Mouse (Mus musculus): ENCODE results near the gene Ampd3.
A peak's percentile ranks its signal among the peaks of the same experiment; 100 is the strongest.

Ampd3 gene

DNA sequence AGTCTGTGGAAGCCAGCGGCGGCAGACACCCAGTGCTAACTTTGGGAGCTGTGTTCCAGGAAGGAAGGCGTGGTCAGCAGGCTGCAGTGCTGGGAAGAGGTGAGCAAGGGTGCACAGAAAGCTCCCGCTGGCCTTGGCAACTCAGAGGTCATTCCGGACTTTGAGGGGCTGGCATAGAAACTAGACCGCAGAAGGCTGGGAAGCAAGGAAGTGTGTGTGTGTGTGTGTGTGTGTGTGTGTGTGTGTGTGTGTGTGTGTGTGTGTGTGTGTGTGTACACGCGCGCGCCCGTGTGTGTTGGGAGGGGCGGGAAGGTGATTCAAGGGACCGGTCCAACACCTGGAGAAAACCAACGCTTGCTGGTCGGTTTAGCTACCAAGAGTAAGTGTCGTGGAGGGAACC, at the start of gene Ampd3:
Ampd3 (plus strand) TSS at position 206 of the 400 bp plus-strand sequence.
- DNase-seq = no peak

DNA sequence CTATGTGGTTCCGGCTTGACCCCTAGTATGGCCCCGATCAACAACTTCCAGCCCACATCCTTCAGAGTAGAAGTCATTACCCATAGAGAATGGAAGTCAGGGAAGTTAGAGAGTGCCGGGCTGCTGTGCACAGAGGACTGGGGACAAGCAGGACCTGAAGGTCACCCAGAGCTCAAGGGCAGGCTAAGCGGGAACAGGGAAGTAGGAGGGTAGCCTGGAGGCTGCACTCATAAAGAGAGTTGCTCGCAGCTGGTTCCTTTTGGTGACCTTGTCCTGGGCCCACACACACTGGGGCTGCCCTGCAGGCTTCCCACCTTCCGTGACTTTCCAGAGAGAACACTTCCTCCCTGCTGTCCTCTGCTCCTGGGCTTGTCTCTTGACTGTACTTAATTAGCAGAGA, 49.5 kb upstream of the Ampd3 start:
- DNase-seq = no peak

DNA sequence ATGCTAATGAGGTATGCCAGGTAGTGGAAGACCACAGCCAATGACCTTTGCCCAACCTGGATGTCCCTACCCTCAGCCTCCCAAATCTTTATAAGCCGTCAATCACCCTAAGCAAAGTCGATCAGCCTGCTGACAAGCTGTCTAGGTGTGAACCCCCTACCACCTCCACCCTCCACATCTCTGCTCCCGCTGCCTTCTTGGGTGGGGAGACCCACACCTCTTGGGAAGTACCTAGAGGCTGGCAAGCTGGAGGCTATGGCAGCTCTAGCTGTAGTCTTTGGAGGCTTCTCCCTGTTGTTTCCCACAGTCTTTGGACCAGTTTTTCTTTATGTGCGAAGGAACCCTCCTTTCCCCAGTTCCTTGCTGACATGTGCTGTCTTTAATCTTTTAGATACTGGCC, 48.1 kb upstream of the Ampd3 start:
- no peak for DNase-seq

DNA sequence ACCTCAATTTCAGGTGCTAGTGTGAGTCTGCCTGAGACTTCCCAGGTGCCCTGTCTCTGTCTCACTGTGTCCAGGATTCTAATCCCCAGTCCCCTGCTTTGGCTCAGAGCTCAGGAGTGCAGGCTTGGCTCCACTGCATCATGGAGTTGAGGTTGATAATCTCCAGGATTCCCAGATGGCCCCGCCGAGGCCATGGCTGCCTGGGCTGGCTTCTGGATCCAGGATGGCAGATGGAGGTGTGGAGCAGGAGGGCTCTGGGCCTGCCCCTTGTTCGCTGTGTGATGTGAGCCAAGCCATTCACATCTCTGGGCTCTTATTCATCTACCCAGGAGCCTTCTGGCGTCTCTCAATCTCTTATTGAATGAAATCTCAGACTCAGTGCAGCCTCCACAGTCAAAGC, 45.8 kb upstream of the Ampd3 start:
- no peak for DNase-seq

DNA sequence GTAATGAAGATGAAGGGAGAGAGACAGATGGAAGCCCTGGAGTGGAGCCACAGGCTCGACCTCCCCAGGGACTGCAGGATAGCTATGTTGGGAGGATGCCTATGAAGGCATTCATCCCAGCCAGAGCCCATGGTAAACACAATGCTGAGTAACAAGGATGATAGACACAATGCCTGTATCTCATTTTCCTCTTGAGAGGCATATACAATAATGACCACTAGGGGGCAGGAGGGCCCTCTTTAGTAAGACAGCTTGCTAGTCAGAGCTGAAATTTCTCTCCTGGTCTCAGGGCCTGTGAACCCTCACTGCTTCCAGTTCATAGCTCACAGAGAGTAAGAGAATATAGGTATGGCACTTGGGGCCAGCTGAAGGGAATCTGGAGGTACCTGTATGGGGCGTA, 41.0 kb upstream of the Ampd3 start:
- DNase-seq = peak in 1 of 2 experiments; percentile 40

DNA sequence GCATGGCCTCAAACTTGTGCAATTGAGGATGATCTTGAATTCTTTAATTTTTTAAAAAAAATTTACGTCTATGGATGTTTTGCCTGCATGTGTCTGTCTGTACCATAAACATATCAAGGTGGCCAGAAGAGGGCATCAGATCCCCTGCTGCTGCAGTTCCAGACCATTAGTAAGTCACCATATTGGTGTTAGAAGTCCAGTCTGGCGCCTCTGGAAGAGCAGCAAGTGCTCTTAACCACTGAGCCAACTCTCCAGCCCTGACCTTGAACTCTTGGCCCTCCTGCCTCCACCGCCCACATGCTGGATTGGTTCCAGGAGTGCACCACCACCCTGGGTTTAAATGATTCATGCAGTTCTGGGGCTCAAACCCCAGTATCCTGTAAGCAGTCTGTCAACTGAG, 39.1 kb upstream of the Ampd3 start:
- peak in 1 of 2 experiments; percentile 43 for DNase-seq

DNA sequence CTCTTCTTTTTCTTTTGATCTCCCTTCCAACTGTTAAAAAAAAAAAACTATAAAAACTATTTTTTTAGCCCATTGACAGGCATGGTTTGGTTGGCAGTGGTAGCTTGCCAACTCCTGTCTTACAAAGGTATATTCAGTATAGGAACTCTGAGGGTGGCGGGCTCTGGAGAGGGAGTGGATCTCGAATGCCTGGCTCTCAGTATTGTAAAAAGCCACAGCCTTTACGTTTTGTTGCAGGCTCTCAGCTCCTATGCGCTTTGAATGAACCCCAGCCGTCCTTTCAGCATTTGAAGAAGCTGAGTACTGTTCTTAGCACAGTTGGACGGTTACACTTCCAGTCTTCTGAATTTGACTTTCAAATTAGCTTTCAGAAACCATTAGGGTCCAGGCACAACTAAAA, 38.7 kb upstream of the Ampd3 start:
- DNase-seq = no peak

DNA sequence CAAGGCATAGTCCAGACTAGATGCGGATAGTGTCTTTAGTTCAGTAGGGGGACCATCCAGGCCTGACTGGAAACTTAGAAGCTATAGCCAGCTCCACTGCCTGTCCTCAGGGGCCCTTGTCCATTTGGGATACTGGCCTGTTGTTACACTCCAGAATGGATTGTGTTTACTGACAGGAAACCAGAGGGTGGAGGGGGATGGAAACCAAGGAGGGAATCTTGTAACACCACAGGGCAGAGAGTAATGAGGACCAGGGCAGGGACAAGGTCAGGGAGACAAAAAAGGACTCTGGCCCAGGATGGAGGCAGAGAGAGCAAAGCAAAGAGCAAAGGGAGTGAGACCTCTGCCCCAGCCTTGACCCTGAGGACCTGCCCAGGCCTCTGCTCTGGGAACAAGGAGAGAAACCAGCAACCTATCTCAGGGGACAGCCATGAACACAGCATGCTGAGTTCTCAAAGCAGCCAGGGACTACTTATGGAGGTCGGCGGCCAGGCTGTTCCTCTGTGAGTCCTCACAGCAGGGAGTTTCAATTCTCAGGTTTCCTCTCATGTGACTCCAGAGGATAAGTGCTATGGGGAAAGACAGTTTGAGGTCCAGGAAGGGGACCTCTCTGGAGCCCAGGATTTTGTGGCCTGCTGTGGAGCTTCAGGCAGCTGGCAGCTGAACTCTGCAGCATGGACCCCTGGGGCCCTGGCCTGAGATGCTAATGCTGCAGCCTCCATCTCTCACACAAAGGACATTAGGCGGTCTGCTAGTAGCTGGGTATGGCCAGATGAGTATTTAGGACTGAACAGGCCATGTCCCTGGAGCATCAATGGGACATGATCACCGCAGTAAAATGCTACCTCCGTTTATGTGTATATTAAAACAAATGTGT, 36.7 kb upstream of the Ampd3 start:
- no peak for DNase-seq

DNA sequence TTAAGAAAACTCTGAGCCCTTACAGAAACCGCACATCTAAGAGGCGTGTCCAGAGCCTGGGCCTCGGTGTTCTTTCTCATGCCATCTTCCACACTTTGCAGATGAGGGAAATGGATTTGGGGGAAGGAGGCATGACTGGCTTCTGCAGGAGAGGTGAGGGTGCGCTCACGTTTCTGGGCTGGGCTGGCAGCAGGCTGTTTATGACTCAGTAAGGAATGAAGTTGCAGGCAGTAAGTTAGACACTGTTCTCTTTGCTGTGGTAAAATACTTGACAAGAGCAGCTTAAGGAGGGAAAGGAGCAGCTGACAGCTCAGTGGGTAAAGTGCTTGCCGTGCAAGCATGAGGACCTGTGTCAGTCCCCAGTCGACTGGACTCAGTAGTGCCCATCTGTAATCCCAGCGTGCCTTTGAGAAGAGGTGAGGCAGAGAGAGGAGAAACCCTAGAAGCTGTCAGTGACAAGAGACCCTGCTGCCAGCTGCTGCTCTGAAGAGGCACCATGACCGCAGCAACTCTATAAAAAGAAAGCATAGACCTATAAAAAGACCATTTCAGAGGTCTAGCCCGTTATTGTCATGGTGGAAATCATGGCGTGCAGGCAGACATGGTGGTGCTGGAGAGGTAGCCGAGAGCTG, 35.9 kb upstream of the Ampd3 start:
- no peak for DNase-seq

DNA sequence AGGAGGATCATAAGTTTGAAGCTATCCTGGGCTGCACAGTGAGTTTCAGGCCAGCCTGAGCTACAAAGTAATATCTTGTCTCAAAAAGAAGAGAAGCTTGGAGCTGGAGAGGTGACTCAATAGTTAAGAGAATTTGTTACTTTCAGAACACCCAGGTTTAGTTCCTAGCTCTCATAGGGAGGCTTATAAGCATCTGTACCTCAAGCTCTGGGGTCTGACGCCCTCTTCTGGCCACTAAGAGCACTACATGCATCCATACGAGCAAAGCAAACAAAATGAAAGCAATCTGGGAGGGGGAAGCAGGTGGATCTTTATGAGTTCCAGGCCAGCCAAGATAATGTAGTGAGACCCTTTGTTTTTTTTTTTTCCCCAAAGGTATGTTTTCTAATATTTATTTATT, 31.1 kb upstream of the Ampd3 start:
- no peak for DNase-seq

DNA sequence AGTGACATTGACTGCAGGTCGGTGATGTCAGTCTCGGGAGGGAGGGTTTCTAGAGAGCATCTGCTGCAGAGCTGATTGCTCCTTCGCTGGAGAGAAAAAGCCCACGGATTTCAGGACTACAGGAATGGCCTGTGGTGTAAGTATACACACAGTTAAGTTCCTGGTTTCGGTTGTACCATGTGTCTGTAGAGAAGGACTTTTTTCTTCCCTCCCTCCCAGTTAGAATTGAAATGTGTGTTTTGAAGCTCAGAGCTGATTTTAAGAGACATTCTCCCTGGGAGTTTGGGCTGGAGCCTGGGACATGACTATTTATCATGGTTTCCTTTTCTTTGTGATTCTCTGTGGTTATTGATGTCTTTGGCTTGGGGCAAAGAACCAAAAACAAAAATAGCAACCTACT, 28.2 kb upstream of the Ampd3 start:
- DNase-seq = no peak

DNA sequence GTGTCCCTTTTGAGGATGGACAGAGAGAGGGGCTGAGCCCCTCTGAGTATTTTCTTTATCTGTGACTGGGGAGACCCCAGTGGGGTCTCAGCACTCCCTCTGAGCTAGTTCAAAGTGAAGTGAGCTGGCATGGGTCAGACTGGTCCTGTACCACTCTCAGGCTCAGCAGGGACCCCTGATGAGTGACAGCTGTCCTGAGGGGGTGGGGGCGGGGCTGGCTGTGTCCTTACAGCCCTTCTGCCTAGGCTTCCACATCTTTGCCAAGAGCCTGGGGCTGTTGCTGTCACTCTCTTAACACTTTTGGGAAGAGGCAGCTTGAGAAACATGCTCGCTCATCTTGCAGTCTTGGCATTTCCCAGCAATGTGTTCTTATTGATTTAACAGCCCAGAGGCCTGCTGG, 27.8 kb upstream of the Ampd3 start:
- DNase-seq = no peak

DNA sequence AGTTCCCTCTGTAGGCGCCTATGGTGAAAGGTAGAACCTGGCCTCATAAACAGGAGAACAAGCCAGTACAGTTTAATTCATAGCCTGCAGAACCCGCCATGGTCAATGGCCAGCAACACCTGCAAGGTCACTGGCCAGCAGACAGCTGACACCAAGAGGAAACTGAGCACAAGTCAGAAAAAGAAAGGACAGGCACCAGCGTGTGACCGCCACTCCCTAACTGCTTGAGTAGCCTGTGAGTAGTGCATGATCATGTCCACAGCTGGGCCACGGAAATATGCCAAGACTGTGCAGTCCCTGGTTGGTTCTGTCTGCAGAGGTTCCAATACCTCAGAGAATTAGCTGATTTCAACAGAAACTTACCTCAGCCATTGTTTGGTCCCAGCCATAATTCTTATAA, 26.0 kb upstream of the Ampd3 start:
- no peak for DNase-seq

DNA sequence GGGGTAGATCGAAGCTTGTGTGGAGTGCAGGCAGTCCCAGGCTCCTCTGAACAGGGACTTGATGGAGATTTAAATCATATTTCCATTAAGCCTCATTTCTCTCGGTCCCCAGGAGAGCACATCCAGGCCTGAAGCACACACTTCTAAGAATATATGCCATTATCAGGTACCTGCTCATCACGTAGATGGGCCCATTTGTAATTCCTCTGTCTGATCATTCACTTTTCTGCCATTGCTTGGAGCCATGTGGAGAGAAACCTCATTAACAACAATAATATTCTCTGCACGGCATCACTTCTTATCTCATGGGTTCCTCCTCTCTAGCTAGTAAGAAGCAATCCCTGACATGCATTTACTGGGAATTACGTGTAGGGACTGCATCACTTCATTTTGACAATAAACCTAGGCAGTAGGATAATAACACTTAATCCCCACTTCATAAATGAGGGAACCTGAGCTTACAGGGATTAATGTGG, 21.9 kb upstream of the Ampd3 start:
- no peak for DNase-seq

DNA sequence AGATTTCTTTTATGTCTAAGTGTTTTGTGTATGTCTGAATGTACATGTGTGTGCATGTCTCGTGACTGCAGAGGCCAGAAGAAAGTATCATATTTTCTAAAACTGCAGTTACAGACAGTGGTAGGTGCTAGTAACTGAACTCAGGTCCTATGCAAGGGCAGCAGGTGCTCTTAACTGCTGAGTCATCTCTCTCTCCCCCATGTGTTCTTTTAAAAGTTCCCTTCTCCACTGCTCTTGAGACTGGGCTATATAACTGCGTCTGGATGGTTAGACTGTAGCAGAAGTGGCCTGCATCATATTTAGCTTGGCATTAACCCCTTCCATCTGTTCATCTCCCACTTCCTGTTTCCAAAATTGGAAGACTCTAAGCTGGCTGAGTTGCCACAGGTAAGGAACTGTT, 21.2 kb upstream of the Ampd3 start:
- no peak for DNase-seq

DNA sequence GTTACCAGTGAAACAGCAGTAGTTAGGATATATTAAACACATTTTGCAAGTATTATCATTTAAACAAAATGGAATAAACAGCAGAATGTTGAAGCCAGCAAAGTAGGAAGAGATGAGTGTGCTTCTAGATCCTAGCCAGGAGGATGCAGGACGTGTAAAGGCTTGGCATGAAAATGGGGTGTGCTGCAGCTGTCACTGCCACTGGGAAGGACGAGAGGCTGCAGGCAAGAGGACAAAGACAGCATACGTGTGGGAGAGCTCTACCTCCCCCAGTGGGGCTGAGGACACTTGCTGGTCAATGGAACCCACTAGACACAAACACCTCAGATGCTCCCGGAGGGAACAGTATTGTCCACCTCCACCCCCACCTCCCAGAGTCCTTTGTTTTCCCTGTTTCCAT, 17.2 kb upstream of the Ampd3 start:
- no peak for DNase-seq

DNA sequence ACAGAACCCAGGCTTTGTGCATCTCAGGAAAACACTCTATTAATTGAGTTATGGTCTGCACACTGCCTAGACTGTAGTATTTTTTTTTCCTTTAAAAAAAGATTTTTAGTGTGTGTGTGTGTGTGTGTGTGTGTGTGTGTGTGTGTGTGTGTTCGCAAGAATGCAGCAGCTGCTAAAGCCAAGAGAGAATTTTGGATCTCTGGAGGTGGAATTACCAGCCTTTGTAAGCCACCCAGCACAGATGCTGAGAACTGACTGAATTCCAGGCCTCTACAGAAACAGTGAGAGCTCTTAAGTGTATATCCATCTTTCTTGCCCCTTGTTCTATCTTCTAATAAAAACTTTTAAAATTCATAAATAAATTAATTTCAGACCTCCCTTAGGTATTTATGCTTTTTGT, 16.4 kb upstream of the Ampd3 start:
- DNase-seq = no peak

DNA sequence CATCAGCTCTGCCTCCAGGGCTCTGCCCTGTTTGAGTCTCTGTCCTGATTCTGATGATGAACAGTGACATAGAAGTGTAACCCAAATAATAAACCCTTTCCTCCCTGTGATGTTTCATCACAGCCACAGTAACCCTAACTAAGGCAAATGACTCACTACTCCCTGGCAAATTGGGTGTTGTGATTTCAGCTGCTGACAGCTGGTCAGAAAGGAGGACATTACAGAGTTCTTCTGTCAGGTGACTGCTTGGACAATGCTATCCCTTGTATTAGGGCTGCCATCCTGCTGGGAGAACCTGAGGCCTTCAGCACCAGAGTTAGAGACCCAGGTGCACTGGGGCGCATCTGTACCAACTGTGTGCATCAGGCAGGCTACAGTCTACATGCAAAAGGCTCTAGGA, 14.7 kb upstream of the Ampd3 start:
- DNase-seq = no peak

DNA sequence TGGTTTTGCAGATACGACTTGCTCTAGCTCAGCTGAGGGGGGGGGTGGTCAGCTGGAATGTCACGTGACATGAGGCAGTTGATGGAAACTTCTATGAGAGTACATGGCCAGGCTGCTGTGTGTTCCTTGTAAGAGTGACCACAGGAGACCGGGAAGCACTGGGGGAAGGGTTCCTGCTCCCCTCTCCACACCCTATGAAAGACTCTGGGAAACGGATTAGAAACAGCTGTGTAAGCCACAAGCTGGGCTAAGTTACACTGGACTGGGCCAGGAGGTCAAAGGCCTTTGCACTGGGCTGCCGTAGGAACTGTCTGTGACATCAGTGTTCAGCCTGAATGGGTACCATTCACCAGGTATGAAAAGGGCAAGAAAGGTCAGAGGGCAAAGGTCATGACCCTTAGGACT, 14.1 kb upstream of the Ampd3 start:
- DNase-seq = no peak

DNA sequence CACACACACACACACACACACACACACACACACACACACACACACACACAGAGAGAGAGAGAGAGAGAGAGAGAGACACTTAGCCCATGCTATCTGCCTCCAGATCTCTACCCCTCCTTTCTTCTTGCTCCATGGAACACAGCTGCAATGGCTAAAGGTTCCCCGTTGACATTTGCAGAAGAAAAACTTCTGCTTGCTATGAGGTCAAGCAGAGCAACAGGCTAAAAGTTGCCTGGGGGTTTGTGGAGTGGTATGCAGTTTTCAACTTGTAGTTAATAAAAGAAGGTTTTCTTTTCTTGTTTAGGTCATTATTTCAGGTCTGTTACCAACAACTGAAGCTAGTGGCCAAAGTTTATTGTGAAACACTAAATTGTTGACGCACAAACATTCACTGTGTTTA, 11.6 kb upstream of the Ampd3 start:
- no peak for DNase-seq

DNA sequence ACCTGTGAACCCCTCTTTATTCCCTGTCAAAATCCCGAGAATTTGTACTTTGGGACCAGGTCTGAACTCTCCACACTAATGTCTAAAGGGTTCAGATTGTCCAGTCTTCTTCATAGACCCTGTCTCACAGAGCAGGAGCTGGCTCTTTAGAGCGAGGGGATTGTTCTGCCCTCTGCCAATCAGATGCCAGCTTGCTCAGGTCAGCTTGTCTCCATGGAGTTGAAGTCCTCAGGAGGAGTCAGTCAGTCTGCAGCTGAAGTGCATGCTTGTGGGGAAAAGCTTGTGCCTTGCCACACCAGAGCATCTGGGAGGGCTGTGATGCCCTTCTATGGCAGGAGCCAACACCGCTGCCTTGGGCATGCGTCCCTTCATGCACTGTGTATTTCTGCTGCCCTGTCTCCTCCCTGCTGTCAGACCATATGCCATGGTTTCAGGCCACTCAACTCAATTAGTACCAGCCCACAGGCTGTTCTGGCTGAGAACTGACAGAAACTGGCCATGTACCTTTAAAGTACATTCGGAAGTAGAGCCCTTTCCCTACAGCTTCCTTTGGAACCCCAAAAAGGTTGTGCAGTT, 5.3 kb upstream of the Ampd3 start:
- DNase-seq = no peak

DNA sequence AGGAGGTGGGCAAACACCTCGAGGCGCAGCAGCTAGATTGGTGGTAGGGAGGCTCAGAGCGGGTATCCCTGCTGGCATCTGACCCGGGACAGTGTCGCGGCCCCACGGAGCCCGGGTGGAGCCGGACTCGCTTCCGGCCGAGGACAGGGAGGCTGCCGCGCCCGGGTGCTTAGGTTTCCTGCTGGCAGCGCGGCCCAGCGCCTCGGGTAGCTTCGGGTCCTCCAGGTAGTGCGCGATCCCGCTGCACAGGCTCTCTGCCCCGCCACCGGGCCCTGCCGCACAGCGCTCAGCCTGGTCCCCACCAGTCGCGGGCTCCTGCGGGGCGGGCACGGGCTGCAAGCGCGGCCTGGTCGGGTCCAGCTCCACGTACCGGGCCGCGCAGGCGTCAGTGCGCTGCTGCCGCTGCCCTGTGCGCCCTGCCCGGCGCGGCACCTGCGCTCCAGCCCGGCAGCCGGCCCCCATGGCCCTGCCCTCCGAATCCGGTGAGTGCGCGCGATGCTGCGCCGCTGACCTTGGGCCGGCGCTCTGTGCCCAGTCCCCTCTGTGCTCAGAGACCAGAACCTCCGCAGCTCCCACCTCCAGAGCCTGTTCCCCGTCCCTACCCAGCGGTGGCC, 552 bp downstream of the Ampd3 start:
- peak; percentile 47 to 61 for DNase-seq

DNA sequence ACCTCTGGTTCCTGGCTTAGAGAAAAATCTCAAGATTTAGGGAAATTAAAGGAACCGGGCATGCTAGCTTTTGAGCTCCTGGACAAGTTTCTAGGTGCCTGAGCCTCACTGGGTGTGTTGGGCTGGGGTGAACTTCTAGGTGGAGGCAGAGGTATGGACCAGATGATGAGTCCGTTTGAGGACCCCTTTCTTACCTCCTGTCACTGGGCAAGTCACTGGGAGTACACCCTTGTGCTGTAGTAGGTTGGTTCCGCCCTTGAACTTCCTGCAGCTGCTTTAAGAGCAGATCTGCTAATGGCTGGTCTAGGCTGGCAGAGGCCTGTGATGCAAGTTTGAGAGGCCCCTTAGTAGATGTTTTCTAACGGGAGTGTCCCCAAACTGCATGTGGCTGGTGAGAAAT, 1.1 kb downstream of the Ampd3 start:
- peak; percentile 41 to 52 for DNase-seq

DNA sequence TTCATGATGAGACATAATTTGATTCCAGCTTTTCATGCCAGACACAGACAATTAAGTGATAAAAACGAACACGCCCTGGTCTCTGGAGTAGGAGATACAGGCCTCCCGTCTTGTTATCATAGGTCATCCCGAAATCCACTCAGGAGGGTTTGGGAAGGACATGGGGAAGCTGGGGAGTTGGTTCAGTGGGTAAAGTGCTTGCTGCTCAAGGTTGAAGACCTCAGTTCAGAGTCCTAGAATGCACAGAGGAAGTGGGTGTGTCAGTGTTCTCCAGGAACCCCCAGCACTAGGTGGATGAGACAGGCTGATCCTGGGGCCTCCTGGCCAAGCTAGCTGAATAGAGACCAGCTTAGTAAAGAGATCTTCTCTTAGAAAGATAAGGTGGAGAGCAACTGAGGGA, 2.9 kb downstream of the Ampd3 start:
- no peak for DNase-seq
